Mouse (Mus musculus) fat pad, adult 2 months (tissue): ENCODE data around the gene Dab2ip.

Source experiments
- DNase-seq: peaks from one replicate; pipeline ENCODE4 v3.0.0-alpha.2; 2011; ENCODE audit warnings: low read depth, low spot score; ENCODE audit errors: extremely low read depth

The Dab2ip gene

DNA sequence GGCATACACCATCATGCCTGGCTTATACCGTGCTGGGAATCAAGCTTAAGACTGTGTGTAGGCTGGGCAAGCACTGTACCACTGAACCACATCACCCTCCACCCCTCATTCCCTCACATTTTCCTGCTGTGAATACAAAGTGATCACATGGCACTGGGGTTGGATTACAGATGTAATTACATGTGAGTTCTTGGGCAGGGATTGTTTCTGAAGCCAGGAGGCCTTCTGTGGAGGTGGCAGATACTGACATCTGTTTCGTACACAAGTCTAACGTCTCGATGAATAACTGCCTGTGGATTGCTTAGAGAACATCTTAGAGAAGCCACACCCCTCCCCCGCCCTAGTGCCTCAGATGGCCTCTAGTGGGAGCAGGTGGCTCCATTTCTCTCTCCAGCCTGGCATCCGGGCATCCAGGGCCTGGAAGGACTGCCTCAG lies 93.2 kb downstream of the Dab2ip start:
- no peak for DNase-seq

DNA sequence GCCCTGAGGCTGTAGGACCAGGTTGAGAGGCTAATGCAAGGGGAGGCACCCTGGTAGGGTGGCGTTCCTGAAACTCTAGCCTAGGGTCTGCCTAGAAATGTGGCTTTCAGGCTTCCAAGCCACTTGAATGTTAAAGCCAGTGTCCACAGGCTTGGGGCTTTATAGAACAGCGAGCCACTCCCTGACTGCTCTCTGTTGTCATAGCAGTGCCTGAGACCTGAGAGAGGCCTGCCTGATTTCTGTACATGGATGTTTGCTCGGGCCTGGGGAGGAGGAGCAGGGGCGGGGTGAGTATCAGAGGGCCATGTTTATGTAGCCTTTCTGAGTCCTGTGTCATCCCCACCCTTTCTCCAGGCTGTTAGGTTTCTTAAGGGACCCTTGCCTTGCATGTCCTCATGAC lies 94.9 kb downstream of the Dab2ip start:
- no peak for DNase-seq

DNA sequence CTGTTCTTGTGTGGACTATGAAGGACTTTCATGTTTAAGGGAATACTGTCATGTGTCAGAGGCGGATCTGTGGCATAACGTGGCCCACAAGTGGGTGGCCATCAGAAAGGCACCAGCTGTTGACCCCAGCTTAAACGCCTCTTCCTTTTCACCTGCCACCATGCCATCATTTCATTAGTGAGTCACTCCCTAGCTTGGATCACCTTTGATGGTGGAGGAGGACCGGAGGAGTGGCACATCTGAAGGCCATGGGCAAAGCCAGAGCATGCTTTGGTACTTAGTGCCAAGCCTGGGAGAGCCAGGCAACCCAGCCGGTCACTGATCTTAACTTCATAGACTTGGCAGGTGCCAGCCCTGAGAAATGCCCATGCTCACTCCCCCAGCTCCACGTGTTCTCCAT lies 96.7 kb downstream of the Dab2ip start:
- no peak for DNase-seq

DNA sequence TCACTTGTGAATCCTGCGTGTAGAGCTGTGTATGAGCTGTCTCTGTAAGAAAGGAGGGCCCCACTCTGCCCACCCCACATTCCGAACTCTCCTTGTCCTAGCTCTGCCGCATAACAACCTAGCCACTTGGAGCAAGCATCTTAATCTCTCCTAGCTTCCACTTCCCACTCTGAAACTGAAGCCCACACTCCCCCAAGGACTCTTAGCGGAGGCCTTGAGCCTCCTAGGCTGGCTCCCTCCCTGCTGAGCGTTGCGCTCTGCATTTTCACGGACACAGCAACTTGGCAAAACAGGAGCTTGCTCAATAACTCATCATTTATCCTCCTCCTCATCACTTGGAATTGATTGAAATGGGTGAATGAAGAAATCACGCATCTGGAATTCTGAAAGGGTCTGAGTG lies 97.9 kb downstream of the Dab2ip start:
- DNase-seq: no peak

DNA sequence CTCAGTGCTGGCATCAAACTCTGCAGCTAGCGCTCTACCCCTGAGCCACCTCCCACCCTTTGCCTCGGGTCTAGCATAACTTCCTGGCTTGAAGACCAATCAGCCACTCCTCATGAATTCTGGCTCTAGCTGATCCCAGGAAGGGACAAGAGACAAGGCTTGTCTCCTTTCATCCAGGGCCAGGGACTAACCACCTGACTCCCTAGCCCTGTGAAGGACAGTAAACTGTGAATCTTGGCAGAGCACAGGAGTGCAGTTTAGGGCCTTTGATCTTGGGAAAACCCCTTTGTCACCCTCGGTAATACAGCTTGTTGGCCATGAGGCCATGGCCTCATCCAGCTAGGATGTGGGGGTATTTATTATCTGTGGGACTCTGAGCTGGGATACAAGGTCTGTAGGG lies 100.2 kb downstream of the Dab2ip start:
- no peak for DNase-seq

DNA sequence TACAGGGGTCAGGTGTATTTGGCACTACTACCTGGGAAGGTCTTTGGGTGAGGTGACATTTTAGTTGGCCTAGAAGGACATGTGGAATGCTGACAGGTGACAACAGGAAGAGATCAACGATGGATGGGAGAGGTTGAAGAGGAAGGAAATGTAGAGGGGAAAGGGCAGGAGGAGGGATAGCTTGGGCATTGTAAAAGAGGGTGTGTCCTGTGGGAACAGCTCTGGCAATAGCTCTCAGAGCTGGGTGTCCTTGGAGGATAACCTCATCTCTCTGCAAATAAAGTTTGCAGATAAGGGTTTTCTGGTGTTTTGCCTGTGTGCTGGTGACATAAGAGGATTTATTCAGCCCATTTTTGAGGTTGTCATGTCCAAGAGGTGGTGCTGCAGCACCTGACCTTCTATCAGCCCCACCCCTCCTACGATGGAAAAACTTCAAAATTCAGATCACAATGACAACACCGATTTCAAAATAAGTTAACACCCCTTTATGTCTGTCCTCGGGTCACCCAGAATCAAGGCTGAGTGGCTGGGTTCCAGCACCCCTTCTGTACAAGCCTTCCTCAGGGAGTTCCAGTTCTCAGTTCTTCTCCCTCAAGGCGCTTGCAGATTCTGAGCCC lies 101.6 kb downstream of the Dab2ip start:
- DNase-seq: no peak

DNA sequence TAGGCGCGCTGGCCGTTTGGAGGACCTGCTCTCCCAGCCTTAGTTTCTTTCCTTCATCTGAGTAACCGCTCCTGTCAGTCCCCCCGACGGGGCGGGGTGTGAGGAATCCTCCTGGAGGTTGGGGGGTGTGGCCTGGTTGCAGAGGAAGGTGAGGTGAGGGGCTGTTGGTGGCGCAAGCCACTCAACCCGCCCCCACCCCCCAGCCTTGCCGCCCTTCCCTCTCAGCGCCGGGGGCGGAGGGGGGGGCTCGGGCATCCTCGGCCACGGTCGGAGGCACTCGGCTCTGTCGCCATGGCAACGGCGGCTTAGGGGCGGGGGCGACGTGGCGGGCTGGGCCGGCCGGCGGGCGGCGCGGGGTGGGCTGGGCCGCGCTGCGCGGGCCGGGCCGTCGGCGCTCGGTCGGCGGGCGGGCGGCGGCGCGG lies 102.9 kb downstream of the Dab2ip start:
- DNase-seq: no peak

DNA sequence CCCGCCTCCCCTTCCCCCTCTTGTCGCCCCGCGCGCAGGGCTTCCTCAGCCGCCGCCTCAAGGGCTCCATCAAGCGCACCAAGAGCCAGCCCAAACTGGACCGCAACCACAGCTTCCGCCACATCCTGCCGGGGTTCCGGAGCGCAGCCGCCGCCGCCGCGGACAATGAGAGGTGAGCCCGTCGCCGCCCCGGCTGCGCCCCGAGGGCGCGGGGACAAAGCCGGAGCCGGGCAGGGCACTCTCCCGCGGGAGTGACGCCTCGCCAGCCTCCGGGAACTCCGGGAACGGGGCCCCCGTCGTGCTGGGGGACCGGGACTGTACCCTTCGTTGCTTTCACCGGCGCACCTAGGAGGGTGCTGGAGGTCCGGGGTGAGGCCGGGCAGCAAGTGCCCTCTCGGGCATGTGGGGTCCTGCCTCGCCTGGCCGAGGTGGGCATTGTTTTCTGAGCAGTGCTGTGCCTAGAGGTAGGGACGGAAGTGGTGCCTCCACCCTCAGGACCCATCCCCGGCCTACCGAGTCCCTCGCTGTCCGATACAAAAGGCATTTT lies 103.5 kb downstream of the Dab2ip start:
- no peak for DNase-seq

- no peak for DNase-seq
Observed at GRCm38 (mm10) chr2:35662001-35662491, 104.0 kb downstream of the Dab2ip start.

- DNase-seq: no peak
Observed at GRCm38 (mm10) chr2:35662738-35663550, 104.9 kb downstream of the Dab2ip start.

DNA sequence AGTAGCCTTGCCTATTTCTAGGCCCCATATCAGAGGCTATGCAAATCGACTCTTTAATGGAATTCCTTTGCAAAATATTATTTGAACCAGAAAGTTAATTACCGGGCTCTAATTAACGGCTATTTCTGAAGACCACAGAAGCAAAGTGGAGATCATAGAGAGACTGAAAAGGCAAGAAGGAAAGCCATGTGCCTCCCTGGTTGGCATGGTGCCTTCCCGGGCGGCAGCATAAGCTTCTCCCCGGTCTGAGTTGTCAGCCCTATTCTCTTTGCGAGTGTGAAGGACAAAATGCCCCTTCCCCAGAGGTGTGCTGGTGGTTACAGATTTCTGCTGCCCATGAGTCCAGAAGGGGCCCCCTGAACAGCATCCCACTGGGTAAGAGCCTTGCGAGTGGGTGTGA lies 109.7 kb downstream of the Dab2ip start:
- no peak for DNase-seq

DNA sequence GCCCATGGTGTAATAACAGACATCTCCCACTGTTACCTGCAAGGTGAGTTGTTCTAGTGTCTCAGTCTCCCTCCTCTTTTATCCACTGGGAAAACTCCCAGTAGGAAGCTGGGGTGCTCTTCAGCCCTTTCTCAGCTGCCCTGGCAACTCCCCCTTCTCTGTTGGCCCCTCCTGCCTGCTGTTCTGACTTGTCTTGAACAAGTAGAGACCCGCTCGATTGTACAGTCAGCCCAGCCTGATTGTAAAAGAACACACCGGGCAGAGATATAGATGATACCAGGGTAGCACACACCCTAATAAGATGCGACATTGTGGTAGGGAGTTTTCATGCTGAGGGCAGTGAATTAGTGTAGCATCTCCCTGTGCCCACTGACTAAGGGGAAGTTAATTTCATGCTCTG lies 111.2 kb downstream of the Dab2ip start:
- DNase-seq: no peak

DNA sequence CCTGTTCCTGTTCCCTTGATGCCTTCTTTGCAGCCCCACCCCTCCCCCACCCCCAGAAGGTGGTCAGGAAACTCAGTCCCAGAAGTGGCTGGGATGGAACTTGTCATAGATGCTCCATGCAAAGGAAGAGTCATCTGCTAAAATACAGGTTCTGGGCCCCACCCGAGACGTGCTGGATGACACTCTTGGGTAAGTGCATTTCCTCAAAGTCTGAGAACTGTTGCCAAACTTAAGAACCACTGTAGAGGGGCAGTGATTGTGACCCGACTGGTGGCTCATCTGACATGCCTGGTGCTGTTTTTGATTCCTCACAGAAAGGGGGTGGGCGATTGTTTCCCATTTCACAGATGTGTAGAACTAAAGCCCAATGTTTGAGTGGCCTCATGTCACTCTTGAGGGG lies 111.7 kb downstream of the Dab2ip start:
- DNase-seq: no peak

DNA sequence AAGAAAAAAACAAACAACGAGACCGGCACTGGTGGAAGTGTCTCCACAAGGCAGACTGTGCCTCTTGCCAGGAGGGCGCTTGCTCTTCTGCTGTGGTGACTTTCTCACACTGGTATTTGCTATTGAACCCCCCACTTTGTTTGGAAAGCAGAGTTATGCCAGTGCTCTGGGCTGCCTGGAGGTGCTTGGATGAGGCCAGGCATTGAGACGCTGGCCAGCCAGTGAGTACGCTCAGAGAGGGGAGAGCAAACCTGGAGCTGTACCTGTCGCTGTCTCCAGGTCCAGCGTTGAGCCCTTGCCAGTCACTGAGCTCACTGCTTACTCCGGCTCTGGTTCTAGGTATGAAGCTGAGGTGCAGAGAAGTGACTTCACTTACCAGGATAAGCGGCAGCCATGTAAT lies 112.2 kb downstream of the Dab2ip start:
- no peak for DNase-seq

- no peak for DNase-seq
Observed at GRCm38 (mm10) chr2:35671980-35672910, 114.2 kb downstream of the Dab2ip start.

DNA sequence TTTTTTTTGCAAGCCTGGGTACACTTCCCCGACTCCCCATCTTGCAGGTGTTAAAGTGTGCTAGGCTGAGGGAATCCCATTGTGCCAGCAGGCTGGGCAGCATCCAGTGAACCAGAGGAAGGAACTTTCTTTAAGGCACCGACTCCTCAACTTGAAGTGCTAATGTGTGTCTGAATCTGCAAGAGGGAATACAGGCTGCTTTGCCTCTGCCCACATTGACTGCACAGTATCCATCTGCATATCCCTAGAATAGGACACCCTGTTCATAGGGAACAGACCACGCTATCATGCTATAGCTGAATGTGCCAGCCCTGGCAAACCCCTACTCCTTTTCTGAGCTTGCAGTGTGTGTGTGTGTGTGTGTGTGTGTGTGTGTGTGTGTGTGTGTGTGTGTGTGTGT lies 115.1 kb downstream of the Dab2ip start:
- DNase-seq: no peak

- DNase-seq: no peak
Observed at GRCm38 (mm10) chr2:35673986-35674385, 115.9 kb downstream of the Dab2ip start.

DNA sequence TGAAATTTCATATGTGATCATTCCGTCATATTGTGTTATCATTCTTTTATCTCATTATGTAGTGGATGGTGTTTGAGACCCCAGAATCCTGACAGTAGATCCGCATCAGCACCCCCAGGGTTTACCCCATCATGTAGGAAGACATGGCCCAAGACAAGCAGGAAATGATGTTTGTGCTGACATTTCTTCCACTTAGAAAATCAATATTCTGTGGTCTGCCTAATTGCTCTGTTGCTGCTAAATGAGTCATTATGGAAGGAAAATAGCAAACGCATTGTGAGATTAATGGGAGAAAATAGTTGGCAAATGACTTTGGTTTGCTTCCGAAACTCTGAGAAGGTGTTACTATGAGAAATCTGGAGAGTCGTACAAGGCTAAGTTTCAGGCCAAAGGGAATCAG lies 116.4 kb downstream of the Dab2ip start:
- DNase-seq: no peak

DNA sequence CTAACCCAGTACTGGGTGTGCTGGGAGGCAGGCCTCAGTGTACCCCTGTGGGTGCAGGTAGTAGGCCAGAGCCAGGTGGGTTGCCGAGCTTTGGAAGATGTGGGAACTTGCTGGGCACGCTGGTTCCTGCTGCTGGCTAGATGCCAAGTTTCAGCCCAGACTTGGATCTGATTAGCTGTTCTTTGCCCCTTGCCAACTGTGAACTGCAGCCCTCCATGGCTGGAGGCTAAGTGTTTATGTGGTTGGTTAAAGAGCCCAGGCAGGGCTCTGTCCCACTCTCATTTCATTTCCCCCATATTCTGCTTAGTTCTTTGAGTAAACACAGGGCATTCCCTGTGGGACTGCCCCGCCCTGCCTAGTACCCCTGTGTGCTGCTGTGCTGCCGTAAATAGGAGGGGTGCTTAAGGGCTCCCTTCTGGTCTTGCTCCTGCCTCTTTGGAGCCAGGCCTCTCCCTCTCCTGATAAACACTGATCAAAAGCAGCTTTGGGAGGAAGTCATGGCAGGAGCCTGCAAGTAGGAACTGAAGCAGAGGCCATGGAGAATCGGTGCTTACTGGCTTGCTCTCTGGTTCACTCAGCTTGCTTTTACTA lies 118.1 kb downstream of the Dab2ip start:
- DNase-seq: no peak

DNA sequence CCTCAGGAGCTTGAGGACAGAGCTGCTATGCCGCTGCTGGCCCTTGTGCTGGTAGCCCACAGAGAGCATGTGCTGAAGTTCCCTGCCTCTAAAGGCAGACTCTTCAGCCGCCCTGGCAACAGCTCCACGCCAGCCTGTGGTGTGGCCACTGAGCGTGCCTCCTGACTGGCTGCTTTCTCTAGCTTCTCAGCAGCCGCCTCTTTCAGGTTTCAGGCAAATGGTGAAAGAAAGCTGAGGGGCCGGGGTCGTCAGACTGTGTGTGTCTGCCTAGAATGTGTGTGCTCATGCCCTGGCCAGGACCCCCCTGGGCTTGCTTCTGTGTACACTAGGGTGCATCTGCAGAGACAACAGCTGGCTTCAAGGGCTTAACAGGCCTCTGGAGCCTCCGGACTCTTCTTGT lies 119.8 kb downstream of the Dab2ip start:
- no peak for DNase-seq

GRCm38 (mm10) chr2:35678440-35678839 lies 120.4 kb downstream of the Dab2ip start:
- DNase-seq: no peak
